Mouse (Mus musculus): ENCODE results near the gene Afp.

Gene Afp

DNA sequence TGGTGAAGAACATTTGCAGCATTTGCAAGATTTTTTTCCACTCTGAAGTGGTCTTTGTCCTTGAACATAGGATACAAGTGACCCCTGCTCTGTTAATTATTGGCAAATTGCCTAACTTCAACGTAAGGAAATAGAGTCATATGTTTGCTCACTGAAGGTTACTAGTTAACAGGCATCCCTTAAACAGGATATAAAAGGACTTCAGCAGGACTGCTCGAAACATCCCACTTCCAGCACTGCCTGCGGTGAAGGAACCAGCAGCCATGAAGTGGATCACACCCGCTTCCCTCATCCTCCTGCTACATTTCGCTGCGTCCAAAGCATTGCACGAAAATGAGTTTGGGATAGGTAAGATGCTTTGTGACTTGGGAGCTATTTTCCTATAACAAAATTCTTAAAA lies at the start of gene Afp:
Afp (plus strand) TSS at position 220 of the 400 bp plus-strand sequence.
- no peak for DNase-seq (ENCODE audit: low read depth, low spot score)

DNA sequence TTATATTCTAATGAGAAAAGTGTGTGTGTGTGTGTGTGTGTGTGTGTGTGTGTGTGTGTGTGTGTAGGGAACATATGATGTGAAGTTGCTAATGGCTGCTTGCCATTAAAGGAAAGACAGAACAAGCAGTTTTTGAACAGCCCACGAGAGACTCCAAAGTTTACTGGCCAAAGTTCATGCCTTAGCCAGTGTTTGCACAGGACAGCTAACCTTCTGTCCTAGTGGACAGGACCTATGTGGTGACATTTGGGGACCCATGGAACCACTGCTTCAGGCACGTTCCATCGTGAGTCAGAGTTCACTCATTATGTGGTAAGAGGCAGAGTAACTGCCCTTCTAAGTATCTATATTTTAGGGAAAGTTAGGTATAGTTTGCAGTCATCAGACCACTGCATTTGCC lies 43.0 kb upstream of the Afp start:
- no peak for DNase-seq (ENCODE audit: low read depth, low spot score)

DNA sequence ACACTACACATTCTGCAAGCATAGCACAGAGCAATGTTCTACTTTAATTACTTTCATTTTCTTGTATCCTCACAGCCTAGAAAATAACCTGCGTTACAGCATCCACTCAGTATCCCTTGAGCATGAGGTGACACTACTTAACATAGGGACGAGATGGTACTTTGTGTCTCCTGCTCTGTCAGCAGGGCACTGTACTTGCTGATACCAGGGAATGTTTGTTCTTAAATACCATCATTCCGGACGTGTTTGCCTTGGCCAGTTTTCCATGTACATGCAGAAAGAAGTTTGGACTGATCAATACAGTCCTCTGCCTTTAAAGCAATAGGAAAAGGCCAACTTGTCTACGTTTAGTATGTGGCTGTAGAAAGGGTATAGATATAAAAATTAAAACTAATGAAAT lies 40.6 kb upstream of the Afp start:
- DNase-seq (ENCODE audit: low read depth, low spot score), result no peak

- DNase-seq (ENCODE audit: low read depth, low spot score), result peak; percentile 58
Measured at GRCm38 (mm10) chr5:90452711-90453110, 37.8 kb upstream of the Afp start.

DNA sequence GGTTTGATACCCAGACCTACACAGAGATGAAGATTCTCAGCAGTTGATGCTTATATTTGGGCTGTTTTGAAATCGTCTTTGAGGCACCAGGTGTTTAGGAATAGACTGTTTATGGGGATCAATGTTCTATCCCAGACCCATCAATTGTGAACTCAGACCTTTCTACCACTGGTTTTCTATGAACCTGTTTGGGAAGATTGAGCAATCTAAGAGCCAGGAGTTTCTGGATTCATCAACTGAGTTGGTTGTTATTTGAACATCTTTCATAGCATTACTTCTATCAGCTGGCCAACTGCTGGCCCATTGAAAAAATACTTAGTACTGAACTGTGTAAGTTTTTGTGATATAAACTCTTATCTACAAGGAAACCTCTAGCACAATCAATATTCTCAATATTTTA lies 33.3 kb upstream of the Afp start:
- DNase-seq (ENCODE audit: low read depth, low spot score), result no peak

DNA sequence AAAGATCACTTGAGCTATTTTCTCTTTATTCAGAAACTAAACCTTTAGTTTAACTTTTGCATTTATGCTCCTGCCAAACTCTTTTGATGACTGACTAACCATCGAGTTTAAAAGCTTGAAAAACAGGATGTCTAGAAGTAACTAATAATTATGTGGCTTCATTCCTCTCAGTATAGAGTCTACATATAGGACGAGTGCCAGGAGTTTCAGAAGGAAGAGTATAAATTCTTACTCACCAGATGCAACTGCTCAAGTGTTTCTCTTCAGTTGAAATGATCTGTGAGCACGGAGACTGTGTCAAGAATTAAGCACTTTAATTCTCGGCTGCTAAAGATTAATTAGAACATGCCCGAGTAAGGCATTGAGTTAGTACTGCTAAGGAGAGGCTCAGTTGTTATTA lies 31.8 kb upstream of the Afp start:
- no peak for DNase-seq (ENCODE audit: low read depth, low spot score)

DNA sequence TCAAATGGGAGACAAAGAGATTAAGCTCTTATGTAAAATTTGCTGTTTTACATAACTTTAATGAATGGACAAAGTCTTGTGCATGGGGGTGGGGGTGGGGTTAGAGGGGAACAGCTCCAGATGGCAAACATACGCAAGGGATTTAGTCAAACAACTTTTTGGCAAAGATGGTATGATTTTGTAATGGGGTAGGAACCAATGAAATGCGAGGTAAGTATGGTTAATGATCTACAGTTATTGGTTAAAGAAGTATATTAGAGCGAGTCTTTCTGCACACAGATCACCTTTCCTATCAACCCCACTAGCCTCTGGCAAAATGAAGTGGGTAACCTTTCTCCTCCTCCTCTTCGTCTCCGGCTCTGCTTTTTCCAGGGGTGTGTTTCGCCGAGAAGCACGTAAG lies 29.9 kb upstream of the Afp start, which contains the start of gene Alb:
Alb (plus strand) TSS at position 279 of the 400 bp plus-strand sequence.
- no peak for DNase-seq (ENCODE audit: low read depth, low spot score)

- DNase-seq (ENCODE audit: low read depth, low spot score), result no peak
Measured at GRCm38 (mm10) chr5:90466806-90467205, 23.7 kb upstream of the Afp start.

DNA sequence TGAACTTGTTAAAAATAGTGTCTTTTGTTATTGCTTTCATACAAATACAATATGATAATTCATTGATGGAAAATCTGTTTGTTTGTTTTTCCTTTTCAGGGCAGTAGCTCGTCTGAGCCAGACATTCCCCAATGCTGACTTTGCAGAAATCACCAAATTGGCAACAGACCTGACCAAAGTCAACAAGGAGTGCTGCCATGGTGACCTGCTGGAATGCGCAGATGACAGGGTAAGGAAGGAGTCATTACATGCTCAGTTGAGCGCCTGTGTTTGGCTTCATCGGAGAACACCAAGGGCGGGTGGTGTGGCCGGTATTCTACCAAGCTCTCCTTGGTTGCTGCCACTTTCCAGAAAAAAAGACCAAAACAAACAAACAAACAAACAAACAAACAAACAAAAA lies 23.3 kb upstream of the Afp start:
- no peak for DNase-seq (ENCODE audit: low read depth, low spot score)

DNA sequence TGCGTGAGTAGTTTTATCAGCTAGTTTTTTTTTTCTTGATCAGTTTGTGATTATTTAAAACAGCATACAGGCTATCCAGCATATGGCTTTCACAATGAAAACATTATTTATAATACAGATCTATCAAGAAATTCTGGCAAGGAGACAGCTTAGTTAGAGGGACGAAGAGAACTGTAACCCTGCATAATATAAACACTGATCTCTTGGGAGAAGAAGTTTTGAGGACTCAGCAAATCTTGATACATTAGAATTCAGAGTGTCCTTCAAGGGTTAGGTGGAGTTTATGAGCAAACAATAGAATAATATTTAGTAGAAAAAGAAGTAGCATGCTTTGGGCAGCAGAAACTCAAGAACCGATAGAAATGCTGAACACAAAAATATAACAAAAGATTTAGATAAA lies 19.7 kb upstream of the Afp start:
- DNase-seq (ENCODE audit: low read depth, low spot score), result no peak

GRCm38 (mm10) chr5:90473902-90474301 lies 16.6 kb upstream of the Afp start:
- DNase-seq (ENCODE audit: low read depth, low spot score), result no peak

- no peak for DNase-seq (ENCODE audit: low read depth, low spot score)
Measured at GRCm38 (mm10) chr5:90474369-90474768, 16.2 kb upstream of the Afp start.

- DNase-seq (ENCODE audit: low read depth, low spot score), result no peak
Measured at GRCm38 (mm10) chr5:90476741-90477140, 13.8 kb upstream of the Afp start.

GRCm38 (mm10) chr5:90477308-90478140 lies 13.0 kb upstream of the Afp start:
- DNase-seq (ENCODE audit: low read depth, low spot score), result no peak

DNA sequence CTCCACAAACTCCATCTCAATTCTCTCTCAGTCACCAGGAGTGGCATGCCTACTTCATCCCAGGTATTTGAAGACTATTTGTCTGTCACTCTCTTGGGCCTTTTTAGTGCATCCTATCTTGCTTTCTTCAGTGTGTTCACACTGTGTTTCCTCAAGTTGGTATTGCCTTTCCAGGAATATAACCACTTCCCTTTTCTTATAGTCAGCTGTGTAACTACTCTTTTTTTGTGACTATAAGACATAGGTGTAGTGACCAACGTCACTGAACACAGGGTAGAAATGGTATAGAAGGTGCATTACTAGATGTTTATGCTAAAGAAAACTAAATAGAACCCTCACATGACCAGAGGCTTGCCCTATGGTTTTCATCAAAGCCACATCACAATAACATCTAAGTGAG lies 11.7 kb upstream of the Afp start:
- DNase-seq (ENCODE audit: low read depth, low spot score), result no peak

GRCm38 (mm10) chr5:90485597-90485996 lies 4.9 kb upstream of the Afp start:
- no peak for DNase-seq (ENCODE audit: low read depth, low spot score)

DNA sequence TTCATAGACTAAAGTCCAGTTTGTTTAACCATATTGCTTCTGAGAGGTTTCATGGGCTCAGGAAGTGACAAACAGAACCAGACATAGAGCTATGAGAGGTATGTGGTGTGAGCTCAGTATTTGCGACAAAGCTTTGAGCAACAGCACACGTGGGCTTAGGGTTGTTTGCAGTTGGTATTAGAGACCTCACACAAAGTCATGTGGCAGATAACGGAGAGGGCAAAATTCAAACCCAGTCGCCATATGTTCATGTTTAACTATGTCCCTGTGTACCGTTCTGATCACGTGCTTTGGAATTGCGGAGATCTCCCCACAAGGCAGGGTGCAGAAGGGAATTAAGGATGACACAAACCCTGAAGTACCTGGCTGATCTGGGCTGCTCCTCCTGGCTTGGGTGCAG lies 2.2 kb upstream of the Afp start:
- DNase-seq (ENCODE audit: low read depth, low spot score), result no peak

- peak; percentile 62 for DNase-seq (ENCODE audit: low read depth, low spot score)
Measured at GRCm38 (mm10) chr5:90492440-90492839, 1.9 kb downstream of the Afp start.

DNA sequence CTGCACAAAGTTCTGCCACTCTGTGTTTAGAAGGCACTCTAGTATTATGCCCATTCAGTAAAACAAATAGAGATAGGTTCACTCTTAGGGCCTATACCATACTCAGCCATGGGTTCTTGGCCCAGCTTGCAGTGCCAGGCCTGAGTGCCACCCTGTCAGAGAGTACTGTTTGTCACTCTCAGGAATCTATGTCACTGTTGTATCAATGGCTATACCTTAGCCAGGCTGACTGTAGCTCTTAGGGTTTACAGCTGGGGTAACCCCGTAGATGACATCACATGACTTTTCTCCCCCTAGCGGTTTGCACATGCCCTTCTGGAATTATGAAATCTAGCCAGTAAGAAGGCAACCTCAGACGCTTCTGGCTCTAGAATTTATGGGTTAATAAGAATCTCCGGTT lies 3.8 kb downstream of the Afp start:
- no peak for DNase-seq (ENCODE audit: low read depth, low spot score)

DNA sequence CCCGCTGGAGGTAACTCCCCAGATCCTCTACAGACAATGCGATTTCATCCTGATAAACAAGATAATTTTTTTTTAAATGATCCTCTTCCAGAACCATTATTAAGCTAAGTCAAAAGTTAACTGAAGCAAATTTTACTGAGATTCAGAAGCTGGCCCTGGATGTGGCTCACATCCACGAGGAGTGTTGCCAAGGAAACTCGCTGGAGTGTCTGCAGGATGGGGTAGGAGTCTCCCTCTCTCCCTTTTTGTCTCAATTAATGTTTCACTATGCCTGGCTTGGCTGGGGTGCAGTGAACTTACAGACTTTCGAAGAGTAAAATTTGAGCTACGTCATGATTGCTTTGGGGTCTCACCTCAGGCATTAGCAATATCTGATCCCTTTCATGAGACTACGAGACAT lies 9.0 kb downstream of the Afp start:
- DNase-seq (ENCODE audit: low read depth, low spot score), result no peak

GRCm38 (mm10) chr5:90500714-90501113 lies 10.2 kb downstream of the Afp start:
- peak; percentile 80 for DNase-seq (ENCODE audit: low read depth, low spot score)

DNA sequence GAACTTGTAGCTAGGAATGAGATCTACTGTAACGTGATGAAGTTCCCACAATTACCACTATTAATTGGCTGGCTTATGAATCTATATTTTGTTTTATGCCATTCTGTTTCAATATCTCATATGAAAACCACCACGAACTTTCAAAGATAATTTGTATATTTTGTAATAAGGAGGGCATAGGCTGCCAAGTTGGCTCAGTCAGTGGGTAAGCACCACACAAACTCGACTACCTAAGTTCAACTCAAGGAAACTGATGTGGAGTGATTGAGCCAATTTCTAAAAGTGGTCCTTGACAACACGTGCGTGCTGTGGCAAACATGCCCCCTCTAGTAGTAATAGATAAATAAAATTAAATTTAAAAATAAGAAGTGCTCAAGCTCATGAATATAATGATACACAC lies 11.2 kb downstream of the Afp start:
- no peak for DNase-seq (ENCODE audit: low read depth, low spot score)

DNA sequence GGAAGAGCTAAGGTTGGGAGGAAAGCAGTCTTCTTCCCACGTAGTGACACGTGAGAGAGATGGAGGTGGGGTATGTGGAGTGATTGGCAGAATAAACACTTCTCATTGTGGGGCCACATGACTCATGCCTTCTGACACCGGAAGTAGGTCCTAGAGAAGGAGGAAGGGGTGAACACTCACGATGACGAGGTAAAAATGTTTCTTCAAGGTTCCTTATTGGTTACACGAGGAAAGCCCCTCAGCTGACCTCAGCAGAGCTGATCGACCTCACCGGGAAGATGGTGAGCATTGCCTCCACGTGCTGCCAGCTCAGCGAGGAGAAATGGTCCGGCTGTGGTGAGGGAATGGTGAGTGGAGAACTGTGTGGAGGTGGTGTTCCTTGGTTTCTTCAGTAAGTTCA lies 14.2 kb downstream of the Afp start:
- no peak for DNase-seq (ENCODE audit: low read depth, low spot score)

- DNase-seq (ENCODE audit: low read depth, low spot score), result no peak
Measured at GRCm38 (mm10) chr5:90506507-90506906, 16.0 kb downstream of the Afp start.
